ENCODE assay signal across 13 mouse cellular contexts in the genomic region with DNA sequence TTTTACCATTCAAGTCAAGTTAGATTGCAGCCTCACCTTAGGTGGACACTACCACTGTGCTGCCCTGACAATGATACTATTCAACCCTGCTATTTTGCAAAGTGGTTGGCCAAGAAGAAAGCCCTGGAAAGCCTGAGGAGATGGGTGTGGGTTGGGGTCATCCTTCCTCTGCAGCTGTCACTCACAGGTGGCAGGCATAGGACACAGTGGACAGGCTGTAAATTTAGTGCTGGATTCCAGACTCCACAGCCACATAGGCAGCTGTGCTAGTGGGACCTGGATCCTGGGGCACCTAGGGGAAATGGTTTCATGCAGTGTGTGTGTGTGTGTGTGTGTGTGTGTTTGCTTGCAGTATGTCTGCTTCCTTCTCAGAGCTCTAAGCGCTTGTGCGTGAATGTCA.
"Had no signal": no experiment of that assay in that cellular context is flagged by ENCODE, and none has a peak within 500 bp of the region (broad histone marks: within the 10 kb centered on the region; RNA-seq: fewer than 3 reads in every experiment).

No protein-coding gene starts in this region.

- H3K36me3 ChIP-seq: midbrain, embryonic 13.5 days; neural tube, embryonic 15.5 days had no signal

- H3K4me2 ChIP-seq: midbrain, embryonic 13.5 days; neural tube, embryonic 15.5 days; stomach, embryonic 15.5 days had no signal

- DNase-seq: kidney, adult 8-10 months; kidney, postnatal 14 days; lung, adult 2 months; lung, postnatal 36 days; thymus, adult 2 months; thymus, postnatal 25 days had no signal

- H3K27ac ChIP-seq: layer of hippocampus, adult 2 months; liver, embryonic 14.5 days; midbrain, embryonic 13.5 days; neural tube, embryonic 15.5 days; stomach, embryonic 15.5 days had no signal

- H3K4me3 ChIP-seq: layer of hippocampus, adult 2 months; midbrain, embryonic 13.5 days; neural tube, embryonic 15.5 days; stomach, embryonic 15.5 days had no signal

- H3K9me3 ChIP-seq: midbrain, embryonic 13.5 days; neural tube, embryonic 15.5 days; stomach, embryonic 15.5 days had no signal

- H3K9ac ChIP-seq: liver, embryonic 14.5 days; midbrain, embryonic 13.5 days; neural tube, embryonic 15.5 days; stomach, embryonic 15.5 days had no signal

- ATAC-seq: intestine, embryonic 16.5 days; lung, postnatal 0 days; midbrain, embryonic 13.5 days had no signal

- H3K27me3 ChIP-seq: stomach, embryonic 15.5 days had no signal
